Mouse (Mus musculus): ENCODE data around the gene Clybl. TPM values are rescaled to one million over a fixed set of nuclear protein-coding genes. Genes with fewer than 3 reads are reported as not detected.

Gene Clybl
- polyA plus RNA-seq, 1 experiment from 2014 or later: 28.8 TPM

- H3K9ac ChIP-seq (ENCODE audit: low read length): no peak overlapping the region
- no peaks in the 10 kb centered on the region for H3K9me3 ChIP-seq (ENCODE audit: control insufficient read depth, low read length)
- TF ChIP-seq CTCF (IDR thresholded peaks at IDR 0.05; ENCODE audit: low read depth) (no peak), EP300 (optimal IDR thresholded peaks at IDR 0.05) (no peak)
- H3K27ac ChIP-seq (replicated peaks): no peak overlapping the region
- 40% methylated on average over 19 of the region's 19 CpGs for WGBS
- no peaks in the 10 kb centered on the region for H3K4me1 ChIP-seq (replicated peaks; ENCODE audit: control insufficient read depth, insufficient read depth)
- DNase-seq (ENCODE audit: low spot score) (no peak), ATAC-seq (ENCODE audit: low FRiP score, low TSS enrichment) (no peak)
- no peaks in the 10 kb centered on the region for H3K27me3 ChIP-seq (ENCODE audit: control insufficient read depth, insufficient read depth, low read length)
- no peak overlapping the region for H3K4me3 ChIP-seq (ENCODE audit: low read depth, low read length)
- H3K4me2 ChIP-seq (replicated peaks; ENCODE audit: low read depth): no peak overlapping the region
- H3K36me3 ChIP-seq (ENCODE audit: control insufficient read depth, insufficient read depth, low read length): no peaks in the 10 kb centered on the region
Observed at GRCm38 (mm10) chr14:122388431-122389031, 207.0 kb downstream of the Clybl start.

- H3K27me3 ChIP-seq (ENCODE audit: control insufficient read depth, insufficient read depth, low read length): no peaks in the 10 kb centered on the region
- H3K9ac ChIP-seq (ENCODE audit: low read length): no peak overlapping the region
- no peaks in the 10 kb centered on the region for H3K9me3 ChIP-seq (ENCODE audit: control insufficient read depth, low read length)
- H3K4me2 ChIP-seq (replicated peaks; ENCODE audit: low read depth): no peak overlapping the region
- no peak overlapping the region for H3K4me3 ChIP-seq (ENCODE audit: low read depth, low read length)
- 80% methylated on average over 13 of the region's 13 CpGs for WGBS
- ATAC-seq (ENCODE audit: low FRiP score, low TSS enrichment) (no peak), DNase-seq (ENCODE audit: low spot score) (no peak)
- no peaks in the 10 kb centered on the region for H3K36me3 ChIP-seq (ENCODE audit: control insufficient read depth, insufficient read depth, low read length)
- no peaks in the 10 kb centered on the region for H3K4me1 ChIP-seq (replicated peaks; ENCODE audit: control insufficient read depth, insufficient read depth)
- TF ChIP-seq EP300 (optimal IDR thresholded peaks at IDR 0.05) (no peak), CTCF (IDR thresholded peaks at IDR 0.05; ENCODE audit: low read depth) (no peak)
- H3K27ac ChIP-seq (replicated peaks): no peak overlapping the region
Observed at GRCm38 (mm10) chr14:122389684-122390370, 208.3 kb downstream of the Clybl start.

- WGBS: 37% methylated on average over 4 of the region's 4 CpGs
- Histone ChIP-seq H3K4me2 (replicated peaks; ENCODE audit: low read depth) (no peak overlapping the region), H3K27me3 (ENCODE audit: control insufficient read depth, insufficient read depth, low read length) (no peaks in the 10 kb centered on the region), H3K36me3 (ENCODE audit: control insufficient read depth, insufficient read depth, low read length) (no peaks in the 10 kb centered on the region), H3K4me1 (replicated peaks; ENCODE audit: control insufficient read depth, insufficient read depth) (no peaks in the 10 kb centered on the region), H3K4me3 (ENCODE audit: low read depth, low read length) (no peak overlapping the region), H3K9ac (ENCODE audit: low read length) (no peak overlapping the region), H3K9me3 (ENCODE audit: control insufficient read depth, low read length) (no peaks in the 10 kb centered on the region), H3K27ac (replicated peaks) (no peak overlapping the region)
- TF ChIP-seq EP300 (optimal IDR thresholded peaks at IDR 0.05): no peak
- no peak for TF ChIP-seq CTCF (IDR thresholded peaks at IDR 0.05; ENCODE audit: low read depth)
- DNase-seq (ENCODE audit: low spot score): no peak
- no peak for ATAC-seq (ENCODE audit: low FRiP score, low TSS enrichment)
Observed at GRCm38 (mm10) chr14:122390935-122391334, 209.4 kb downstream of the Clybl start.

GRCm38 (mm10) chr14:122393119-122393518, 211.6 kb downstream of the Clybl start:
- H3K9ac ChIP-seq (ENCODE audit: low read length): no peak overlapping the region
- H3K36me3 ChIP-seq (ENCODE audit: control insufficient read depth, insufficient read depth, low read length): no peaks in the 10 kb centered on the region
- no peak for ATAC-seq (ENCODE audit: low FRiP score, low TSS enrichment)
- TF ChIP-seq CTCF (IDR thresholded peaks at IDR 0.05; ENCODE audit: low read depth) (no peak), EP300 (optimal IDR thresholded peaks at IDR 0.05) (no peak)
- no peak for DNase-seq (ENCODE audit: low spot score)
- 79% methylated on average over 1 of the region's 1 CpGs for WGBS
- no peak overlapping the region for H3K27ac ChIP-seq (replicated peaks)
- no peaks in the 10 kb centered on the region for H3K4me1 ChIP-seq (replicated peaks; ENCODE audit: control insufficient read depth, insufficient read depth)
- no peak overlapping the region for H3K4me2 ChIP-seq (replicated peaks; ENCODE audit: low read depth)
- H3K9me3 ChIP-seq (ENCODE audit: control insufficient read depth, low read length): no peaks in the 10 kb centered on the region
- no peak overlapping the region for H3K4me3 ChIP-seq (ENCODE audit: low read depth, low read length)
- no peaks in the 10 kb centered on the region for H3K27me3 ChIP-seq (ENCODE audit: control insufficient read depth, insufficient read depth, low read length)

- Histone ChIP-seq H3K4me2 (replicated peaks; ENCODE audit: low read depth) (no peak overlapping the region), H3K4me3 (ENCODE audit: low read depth, low read length) (no peak overlapping the region), H3K9me3 (ENCODE audit: control insufficient read depth, low read length) (no peaks in the 10 kb centered on the region), H3K27me3 (ENCODE audit: control insufficient read depth, insufficient read depth, low read length) (no peaks in the 10 kb centered on the region), H3K27ac (replicated peaks) (no peak overlapping the region), H3K36me3 (ENCODE audit: control insufficient read depth, insufficient read depth, low read length) (no peaks in the 10 kb centered on the region), H3K9ac (ENCODE audit: low read length) (no peak overlapping the region), H3K4me1 (replicated peaks; ENCODE audit: control insufficient read depth, insufficient read depth) (no peaks in the 10 kb centered on the region)
- 66% methylated on average over 4 of the region's 4 CpGs for WGBS
- ATAC-seq (ENCODE audit: low FRiP score, low TSS enrichment) (no peak), DNase-seq (ENCODE audit: low spot score) (no peak)
- TF ChIP-seq EP300 (optimal IDR thresholded peaks at IDR 0.05): no peak
- no peak for TF ChIP-seq CTCF (IDR thresholded peaks at IDR 0.05; ENCODE audit: low read depth)
Observed at GRCm38 (mm10) chr14:122398676-122399075, 217.2 kb downstream of the Clybl start.

GRCm38 (mm10) chr14:122399906-122400305, 218.4 kb downstream of the Clybl start:
- TF ChIP-seq EP300 (optimal IDR thresholded peaks at IDR 0.05) (no peak), CTCF (IDR thresholded peaks at IDR 0.05; ENCODE audit: low read depth) (no peak)
- Histone ChIP-seq H3K4me3 (ENCODE audit: low read depth, low read length) (no peak overlapping the region), H3K27ac (replicated peaks) (no peak overlapping the region), H3K9ac (ENCODE audit: low read length) (no peak overlapping the region), H3K9me3 (ENCODE audit: control insufficient read depth, low read length) (no peaks in the 10 kb centered on the region), H3K36me3 (ENCODE audit: control insufficient read depth, insufficient read depth, low read length) (no peaks in the 10 kb centered on the region), H3K4me2 (replicated peaks; ENCODE audit: low read depth) (no peak overlapping the region), H3K27me3 (ENCODE audit: control insufficient read depth, insufficient read depth, low read length) (no peaks in the 10 kb centered on the region), H3K4me1 (replicated peaks; ENCODE audit: control insufficient read depth, insufficient read depth) (no peaks in the 10 kb centered on the region)
- DNase-seq (ENCODE audit: low spot score): no peak
- WGBS: 88% methylated on average over 5 of the region's 5 CpGs
- no peak for ATAC-seq (ENCODE audit: low FRiP score, low TSS enrichment)

Data from stomach, postnatal 0 days (tissue).